Mouse (Mus musculus): Measurements from ENCODE around the gene Tshr. TPM values are rescaled to one million over a fixed set of nuclear protein-coding genes. Genes with fewer than 3 reads are reported as not detected.
"Not testable (repeated sequence)": the region's sequence is repeated elsewhere in the genome, so short reads cannot be mapped to it uniquely, and the experiment has no call there.

Gene Tshr
- polyA plus RNA-seq, 1 experiment from 2014 or later = 0.08 TPM

DNA sequence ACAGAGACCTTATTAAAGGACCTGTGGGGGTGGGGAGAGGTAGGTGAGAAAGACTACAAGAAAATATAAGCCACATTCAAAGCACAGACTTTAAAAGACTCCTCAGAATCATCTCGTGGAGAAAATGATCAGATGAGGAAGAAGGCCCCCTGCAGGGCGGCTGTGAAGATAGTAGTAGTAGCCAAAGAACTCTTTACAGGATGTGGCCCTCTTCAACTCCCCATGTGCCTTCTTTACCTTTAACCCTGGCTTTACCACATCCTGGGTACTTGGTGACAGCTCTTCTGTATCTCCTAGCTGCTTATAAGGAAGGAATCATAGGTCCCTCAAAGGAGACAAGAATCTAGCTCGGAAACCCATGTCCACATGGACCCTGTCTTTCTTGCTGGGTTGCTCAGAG is 139.3 kb downstream of the Tshr start:
- H3K9me3 ChIP-seq (ENCODE audit: control insufficient read depth, low read length) = no peaks in the 10 kb centered on the region
- H3K4me2 ChIP-seq (ENCODE audit: low read depth) = no peak overlapping the region
- 74% methylated on average over 3 of the region's 3 CpGs for WGBS
- H3K9ac ChIP-seq (ENCODE audit: low read length) = no peak overlapping the region
- no peak for ATAC-seq (ENCODE audit: insufficient read depth, low FRiP score, low TSS enrichment)
- no peaks in the 10 kb centered on the region for H3K4me1 ChIP-seq (ENCODE audit: control insufficient read depth, insufficient read depth, low read length)
- H3K27me3 ChIP-seq (ENCODE audit: control insufficient read depth, insufficient read depth, low read length) = no peaks in the 10 kb centered on the region
- H3K27ac ChIP-seq (ENCODE audit: low read depth, low read length) = no peak overlapping the region
- no peak for DNase-seq (ENCODE audit: low spot score)
- no peak overlapping the region for H3K4me3 ChIP-seq (ENCODE audit: low read depth, low read length)
- no peaks in the 10 kb centered on the region for H3K36me3 ChIP-seq (ENCODE audit: control insufficient read depth, insufficient read depth, low read length)

DNA sequence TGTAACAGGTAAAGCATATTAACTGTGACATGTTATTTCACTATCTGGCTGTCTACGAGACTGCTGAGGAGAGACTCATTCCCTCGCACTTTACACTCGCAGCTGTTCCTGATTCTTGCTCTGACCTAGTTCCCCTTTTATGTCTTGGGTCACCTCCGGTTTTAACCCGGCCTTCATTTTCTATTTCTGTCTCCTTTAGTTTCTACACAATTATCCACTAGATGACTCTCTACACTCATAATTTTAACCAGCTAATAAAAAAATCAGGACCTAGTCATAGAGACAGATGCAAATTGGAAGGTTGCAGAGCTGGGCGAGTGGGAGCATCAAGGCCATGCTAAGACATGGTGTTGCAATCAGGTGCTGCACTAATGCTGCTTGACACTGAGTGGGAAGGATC is 150.2 kb downstream of the Tshr start:
- Histone ChIP-seq H3K27ac (ENCODE audit: low read depth, low read length) (no peak overlapping the region), H3K4me2 (ENCODE audit: low read depth) (no peak overlapping the region), H3K9me3 (ENCODE audit: control insufficient read depth, low read length) (no peaks in the 10 kb centered on the region), H3K4me1 (ENCODE audit: control insufficient read depth, insufficient read depth, low read length) (no peaks in the 10 kb centered on the region), H3K36me3 (ENCODE audit: control insufficient read depth, insufficient read depth, low read length) (no peaks in the 10 kb centered on the region), H3K4me3 (ENCODE audit: low read depth, low read length) (no peak overlapping the region), H3K27me3 (ENCODE audit: control insufficient read depth, insufficient read depth, low read length) (no peaks in the 10 kb centered on the region), H3K9ac (ENCODE audit: low read length) (no peak overlapping the region)
- ATAC-seq (ENCODE audit: insufficient read depth, low FRiP score, low TSS enrichment) (no peak), DNase-seq (ENCODE audit: low spot score) (no peak)
- WGBS = 85% methylated on average over 6 of the region's 6 CpGs

DNA sequence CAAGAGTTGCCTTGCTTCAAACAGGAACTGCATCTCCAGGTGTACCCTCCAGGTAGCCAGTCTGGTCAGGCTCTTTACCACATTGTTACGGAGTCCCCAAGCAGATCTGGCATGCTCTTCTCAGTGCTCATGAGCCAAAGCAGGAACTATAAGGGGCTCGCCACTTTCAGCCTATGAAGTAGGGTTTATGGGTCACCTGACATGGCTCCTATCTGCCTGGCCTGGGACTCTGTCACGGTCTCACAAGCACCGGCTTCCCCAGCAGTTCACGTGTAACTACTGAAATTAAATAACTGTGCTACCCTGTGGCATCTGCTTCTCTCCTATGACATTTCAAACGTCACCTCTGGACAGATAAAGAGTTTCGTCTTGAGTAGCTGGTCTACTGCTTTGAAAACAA is 155.8 kb downstream of the Tshr start:
- H3K36me3 ChIP-seq (ENCODE audit: control insufficient read depth, insufficient read depth, low read length) = no peaks in the 10 kb centered on the region
- no peak overlapping the region for H3K4me3 ChIP-seq (ENCODE audit: low read depth, low read length)
- H3K4me2 ChIP-seq (ENCODE audit: low read depth) = no peak overlapping the region
- no peak for DNase-seq (ENCODE audit: low spot score)
- H3K4me1 ChIP-seq (ENCODE audit: control insufficient read depth, insufficient read depth, low read length) = no peaks in the 10 kb centered on the region
- no peak overlapping the region for H3K27ac ChIP-seq (ENCODE audit: low read depth, low read length)
- 92% methylated on average over 7 of the region's 7 CpGs for WGBS
- ATAC-seq (ENCODE audit: insufficient read depth, low FRiP score, low TSS enrichment) = no peak
- H3K9me3 ChIP-seq (ENCODE audit: control insufficient read depth, low read length) = no peaks in the 10 kb centered on the region
- no peaks in the 10 kb centered on the region for H3K27me3 ChIP-seq (ENCODE audit: control insufficient read depth, insufficient read depth, low read length)
- no peak overlapping the region for H3K9ac ChIP-seq (ENCODE audit: low read length)

DNA sequence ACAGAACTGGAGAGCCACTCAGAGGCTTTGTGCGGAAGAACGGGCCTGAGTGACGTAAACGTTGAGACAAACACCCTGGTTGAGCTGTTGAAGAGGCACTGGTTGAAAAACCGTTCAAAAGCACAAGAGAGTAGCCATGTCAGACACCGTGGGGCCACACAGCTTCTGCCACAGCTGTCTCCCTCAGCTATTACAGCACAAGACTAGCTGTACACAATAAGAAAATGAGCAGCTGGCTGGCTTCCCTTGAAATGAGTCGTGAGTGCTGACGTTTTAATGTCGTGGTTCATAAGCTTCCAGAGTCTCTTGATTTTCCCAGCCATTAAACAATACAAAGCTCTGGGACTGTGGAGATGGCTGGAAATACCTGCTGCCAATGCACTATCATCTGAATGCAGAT is 165.1 kb downstream of the Tshr start:
- Histone ChIP-seq H3K27me3 (ENCODE audit: control insufficient read depth, insufficient read depth, low read length) (no peaks in the 10 kb centered on the region), H3K4me3 (ENCODE audit: low read depth, low read length) (no peak overlapping the region), H3K9me3 (ENCODE audit: control insufficient read depth, low read length) (no peaks in the 10 kb centered on the region), H3K4me1 (ENCODE audit: control insufficient read depth, insufficient read depth, low read length) (no peaks in the 10 kb centered on the region), H3K9ac (ENCODE audit: low read length) (no peak overlapping the region), H3K4me2 (ENCODE audit: low read depth) (no peak overlapping the region), H3K36me3 (ENCODE audit: control insufficient read depth, insufficient read depth, low read length) (no peaks in the 10 kb centered on the region), H3K27ac (ENCODE audit: low read depth, low read length) (no peak overlapping the region)
- no peak for ATAC-seq (ENCODE audit: insufficient read depth, low FRiP score, low TSS enrichment)
- DNase-seq (ENCODE audit: low spot score) = no peak
- WGBS = 80% methylated on average over 9 of the region's 9 CpGs

DNA sequence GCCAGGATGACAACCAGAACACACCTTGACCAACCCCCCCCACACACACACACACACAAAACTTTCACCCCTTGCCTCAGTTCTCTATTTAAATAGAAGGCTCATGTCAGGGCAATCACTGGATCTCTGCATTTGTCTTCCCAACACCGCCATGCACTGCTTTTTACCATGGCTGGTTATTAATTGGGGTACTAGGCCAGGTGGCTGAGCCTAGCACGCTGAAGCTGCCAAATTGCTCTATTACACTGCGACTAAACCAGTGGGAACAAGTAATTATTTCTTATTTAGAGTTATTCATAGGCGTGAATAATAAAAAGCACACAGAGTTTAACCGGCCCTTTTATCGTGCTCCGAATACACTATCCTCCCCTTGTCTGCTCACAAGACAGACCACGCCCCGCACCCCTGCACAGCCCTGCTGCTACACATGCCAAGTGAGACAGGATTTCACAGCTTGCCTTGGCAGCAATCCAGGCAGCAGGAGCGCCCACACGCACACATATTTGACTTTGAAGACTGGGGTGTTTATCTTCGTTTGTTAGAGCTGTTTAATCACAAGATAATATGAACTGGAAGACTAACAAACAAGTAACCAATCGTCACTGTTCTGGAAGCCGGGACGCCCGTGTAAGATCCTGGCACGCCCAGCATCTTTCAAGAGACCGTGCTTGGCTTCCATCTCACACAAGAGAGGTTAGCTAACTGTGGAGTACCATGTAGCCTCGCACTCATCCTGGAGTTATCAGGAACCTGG is 167.6 kb downstream of the Tshr start:
- no peaks in the 10 kb centered on the region for H3K9me3 ChIP-seq (ENCODE audit: control insufficient read depth, low read length)
- H3K4me2 ChIP-seq (ENCODE audit: low read depth) = no peak overlapping the region
- 86% methylated on average over 19 of the region's 19 CpGs for WGBS

DNA sequence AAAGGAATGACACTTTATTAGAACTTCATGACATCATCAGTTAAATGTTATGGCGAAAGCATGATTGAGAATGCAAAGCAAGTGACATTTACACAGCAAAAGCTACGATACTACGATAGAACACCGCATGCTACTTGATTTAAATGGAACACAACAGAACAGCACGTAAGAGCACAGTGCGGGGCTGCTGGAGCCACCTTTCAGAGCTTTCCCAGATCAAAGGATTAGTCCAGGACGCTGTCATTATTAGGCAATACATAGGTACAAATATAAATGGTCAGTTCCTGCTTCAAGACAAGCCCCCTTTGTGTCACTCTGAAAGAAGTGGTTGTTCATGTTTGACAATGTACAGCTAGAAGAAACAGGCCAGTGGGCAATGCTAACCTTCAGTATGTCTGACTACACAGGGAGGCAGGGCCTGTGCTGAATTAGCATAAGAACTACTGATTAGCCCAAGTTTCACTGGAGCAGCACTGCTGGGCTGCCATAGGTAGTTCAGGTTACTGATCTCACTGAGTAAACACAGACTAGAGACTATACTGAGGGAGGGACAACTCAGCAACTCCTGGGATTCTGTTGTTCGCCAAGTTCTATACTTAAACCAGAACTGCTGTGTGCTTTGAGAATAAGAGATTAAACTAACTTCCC is 173.1 kb downstream of the Tshr start:
- H3K9ac ChIP-seq (ENCODE audit: low read length); H3K27me3 ChIP-seq (ENCODE audit: control insufficient read depth, insufficient read depth, low read length); ATAC-seq (ENCODE audit: insufficient read depth, low FRiP score, low TSS enrichment); H3K4me1 ChIP-seq (ENCODE audit: control insufficient read depth, insufficient read depth, low read length); H3K4me2 ChIP-seq (ENCODE audit: low read depth); H3K4me3 ChIP-seq (ENCODE audit: low read depth, low read length); H3K36me3 ChIP-seq (ENCODE audit: control insufficient read depth, insufficient read depth, low read length); DNase-seq (ENCODE audit: low spot score); H3K27ac ChIP-seq (ENCODE audit: low read depth, low read length); H3K9me3 ChIP-seq (ENCODE audit: control insufficient read depth, low read length): not testable (repeated sequence)
- 88% methylated on average over 8 of the region's 8 CpGs for WGBS

More for the DNA sequence above, 167.6 kb downstream of the Tshr start:
- no peaks in the 10 kb centered on the region for H3K36me3 ChIP-seq (ENCODE audit: control insufficient read depth, insufficient read depth, low read length)
- no peaks in the 10 kb centered on the region for H3K27me3 ChIP-seq (ENCODE audit: control insufficient read depth, insufficient read depth, low read length)
- ATAC-seq (ENCODE audit: insufficient read depth, low FRiP score, low TSS enrichment) = peak; percentile 75; the same call in 1 of the 2 replicates
- DNase-seq (ENCODE audit: low spot score) = peak; percentile 28
- H3K27ac ChIP-seq (ENCODE audit: low read depth, low read length) = no peak overlapping the region
- H3K9ac ChIP-seq (ENCODE audit: low read length) = no peak overlapping the region
- no peaks in the 10 kb centered on the region for H3K4me1 ChIP-seq (ENCODE audit: control insufficient read depth, insufficient read depth, low read length)
- no peak overlapping the region for H3K4me3 ChIP-seq (ENCODE audit: low read depth, low read length)

DNA sequence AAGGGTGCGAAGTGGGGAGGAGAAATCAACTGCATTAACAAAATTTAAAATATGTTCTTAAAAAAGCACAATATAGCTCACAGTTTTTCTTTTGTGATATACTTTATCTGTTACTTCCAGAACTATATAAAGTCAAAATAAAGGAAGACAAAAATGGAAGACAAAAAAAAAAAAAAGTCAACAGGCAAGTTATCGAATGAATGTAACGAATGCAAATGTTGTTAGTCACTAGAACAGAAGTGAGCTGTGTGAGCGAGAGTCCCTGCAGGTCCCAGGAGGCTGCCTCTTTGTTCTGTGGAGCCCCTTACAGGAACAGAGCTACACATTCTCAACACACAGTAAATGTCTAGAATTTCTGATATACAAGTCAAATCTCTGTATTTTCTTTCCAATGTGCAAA is 173.8 kb downstream of the Tshr start:
- not testable (repeated sequence) for H3K4me1 ChIP-seq (ENCODE audit: control insufficient read depth, insufficient read depth, low read length); ATAC-seq (ENCODE audit: insufficient read depth, low FRiP score, low TSS enrichment); H3K4me3 ChIP-seq (ENCODE audit: low read depth, low read length); DNase-seq (ENCODE audit: low spot score); H3K27me3 ChIP-seq (ENCODE audit: control insufficient read depth, insufficient read depth, low read length); H3K9me3 ChIP-seq (ENCODE audit: control insufficient read depth, low read length); H3K9ac ChIP-seq (ENCODE audit: low read length); H3K27ac ChIP-seq (ENCODE audit: low read depth, low read length); H3K36me3 ChIP-seq (ENCODE audit: control insufficient read depth, insufficient read depth, low read length); H3K4me2 ChIP-seq (ENCODE audit: low read depth)
- 86% methylated on average over 4 of the region's 4 CpGs for WGBS

DNA sequence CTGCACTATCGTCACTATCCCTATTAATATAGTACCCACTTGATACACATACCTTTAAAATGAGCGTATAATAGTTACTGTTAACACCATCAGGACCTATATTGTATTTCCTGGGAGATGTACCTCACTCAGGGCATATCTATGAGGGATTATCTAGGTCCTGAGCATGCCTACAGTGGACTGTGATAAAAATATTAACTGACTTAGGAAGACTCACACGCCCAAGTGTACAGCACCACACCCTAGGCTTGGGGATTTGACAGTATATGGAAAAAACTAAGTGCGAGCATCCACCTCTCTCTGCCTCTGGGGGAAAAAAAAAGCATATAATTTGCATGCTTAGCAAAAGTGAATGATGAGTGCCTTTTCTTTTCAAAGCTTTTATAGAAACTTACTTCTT is 182.8 kb downstream of the Tshr start:
- H3K9ac ChIP-seq (ENCODE audit: low read length) = no peak overlapping the region
- H3K27me3 ChIP-seq (ENCODE audit: control insufficient read depth, insufficient read depth, low read length) = no peaks in the 10 kb centered on the region
- H3K4me1 ChIP-seq (ENCODE audit: control insufficient read depth, insufficient read depth, low read length) = no peaks in the 10 kb centered on the region
- H3K36me3 ChIP-seq (ENCODE audit: control insufficient read depth, insufficient read depth, low read length) = peaks cover 7% of the 10 kb centered on the region; the same call in 1 of the 2 replicates
- no peak overlapping the region for H3K4me2 ChIP-seq (ENCODE audit: low read depth)
- no peak overlapping the region for H3K27ac ChIP-seq (ENCODE audit: low read depth, low read length)
- DNase-seq (ENCODE audit: low spot score) (no peak), ATAC-seq (ENCODE audit: insufficient read depth, low FRiP score, low TSS enrichment) (no peak)
- 91% methylated on average over 4 of the region's 4 CpGs for WGBS
- H3K4me3 ChIP-seq (ENCODE audit: low read depth, low read length) = no peak overlapping the region
- H3K9me3 ChIP-seq (ENCODE audit: control insufficient read depth, low read length) = no peaks in the 10 kb centered on the region

DNA sequence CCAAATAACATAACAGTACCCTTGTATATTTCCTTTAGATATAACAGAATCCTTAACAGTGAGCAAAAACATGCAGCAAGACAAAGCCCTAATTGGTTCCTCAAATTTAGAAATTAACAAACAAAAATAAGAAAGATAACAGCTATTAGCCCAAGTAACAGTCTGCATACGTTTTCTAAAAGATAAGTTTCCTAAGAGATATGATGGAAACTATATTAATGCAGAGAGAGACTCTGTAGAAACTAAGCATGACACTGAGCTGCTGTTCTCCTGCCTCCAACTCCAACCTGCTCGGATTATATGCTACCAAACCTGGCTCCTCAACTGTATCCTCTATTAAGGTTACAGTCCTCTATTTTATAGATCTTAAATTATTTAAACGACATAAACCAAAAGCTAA is 184.9 kb downstream of the Tshr start:
- 88% methylated on average over 3 of the region's 3 CpGs for WGBS
- H3K27ac ChIP-seq (ENCODE audit: low read depth, low read length) = no peak overlapping the region
- DNase-seq (ENCODE audit: low spot score) (no peak), ATAC-seq (ENCODE audit: insufficient read depth, low FRiP score, low TSS enrichment) (no peak)
- no peaks in the 10 kb centered on the region for H3K27me3 ChIP-seq (ENCODE audit: control insufficient read depth, insufficient read depth, low read length)
- H3K4me3 ChIP-seq (ENCODE audit: low read depth, low read length) = no peak overlapping the region
- H3K4me2 ChIP-seq (ENCODE audit: low read depth) = no peak overlapping the region
- H3K9me3 ChIP-seq (ENCODE audit: control insufficient read depth, low read length) = no peaks in the 10 kb centered on the region
- H3K9ac ChIP-seq (ENCODE audit: low read length) = no peak overlapping the region
- peaks cover 5% of the 10 kb centered on the region; the same call in 1 of the 2 replicates for H3K36me3 ChIP-seq (ENCODE audit: control insufficient read depth, insufficient read depth, low read length)
- no peaks in the 10 kb centered on the region for H3K4me1 ChIP-seq (ENCODE audit: control insufficient read depth, insufficient read depth, low read length)
